1 mouse cellular context compared by ENCODE assay signal in the genomic region with DNA sequence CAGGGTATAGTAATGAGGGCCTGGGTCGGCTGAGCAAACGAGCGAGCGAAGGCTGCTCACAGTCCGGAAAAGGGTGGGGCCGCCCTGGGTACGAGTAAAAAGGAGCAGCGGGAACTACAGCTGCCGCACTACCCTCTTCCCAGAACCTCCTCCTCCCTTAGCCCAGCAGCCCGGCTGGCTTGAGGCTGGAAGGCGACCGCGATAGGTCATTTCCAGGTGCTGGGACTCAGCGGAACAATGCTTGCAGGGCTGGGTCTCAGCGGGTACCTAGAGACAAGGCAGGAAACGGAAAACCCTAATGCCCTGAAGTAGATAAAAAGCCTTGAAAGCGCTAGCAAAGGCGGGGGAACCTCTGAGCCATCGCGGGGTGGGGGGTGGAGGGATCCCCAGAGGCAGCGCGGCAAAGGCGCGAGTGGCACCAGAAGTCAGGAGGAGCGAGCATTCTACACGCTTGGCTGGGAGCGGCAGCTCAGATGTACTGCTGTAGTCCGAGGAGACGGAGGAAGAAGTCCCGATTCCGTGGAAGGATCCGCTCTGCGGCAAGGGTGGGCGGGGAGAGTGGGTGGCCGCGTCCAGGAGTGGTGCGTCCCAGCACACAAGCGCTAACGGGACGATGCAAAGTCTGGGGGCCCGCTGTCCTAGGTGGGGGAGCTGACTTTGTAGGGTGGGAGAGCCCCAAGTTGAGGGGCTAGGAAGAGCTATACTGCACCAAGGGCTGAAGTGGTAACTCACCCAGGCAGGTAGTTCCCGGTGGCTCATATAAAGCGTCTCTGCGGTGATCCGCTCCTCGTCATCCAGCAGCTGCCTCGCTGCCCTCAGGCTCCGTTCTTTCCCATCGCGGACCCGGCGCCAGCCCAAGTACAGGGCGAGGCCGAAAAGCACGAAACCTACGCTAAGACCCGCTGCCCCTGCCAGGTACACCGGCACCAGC.
TF ChIP-seq lines count a peak whose summit lies in the region.

No protein-coding gene starts in this region.

TF ChIP-seq in CH12.LX, 34 proteins besides CTCF, POLR2A, EP300 and RAD21 (continued from another document):
- TF ChIP-seq NELFE (IDR thresholded peaks at IDR 0.05; ENCODE audit: low read depth, low read length) = no peak
- TF ChIP-seq MAZ (IDR thresholded peaks at IDR 0.05; ENCODE audit: low read depth, low read length) = no peak
- no peak for TF ChIP-seq NRF1 (IDR thresholded peaks at IDR 0.05; ENCODE audit: low read depth, low read length)
- peak; percentile 55 for TF ChIP-seq MXI1 (IDR thresholded peaks at IDR 0.05; ENCODE audit: low read depth, low read length)
- TF ChIP-seq USF1 (IDR thresholded peaks at IDR 0.05; ENCODE audit: low read depth, low read length) = no peak
- TF ChIP-seq SIN3A (IDR thresholded peaks at IDR 0.05; ENCODE audit: low read length) = peak; percentile 54
- no peak for TF ChIP-seq PAX5 (IDR thresholded peaks at IDR 0.05; ENCODE audit: low read length)
- TF ChIP-seq ZC3H11A (IDR thresholded peaks at IDR 0.05; ENCODE audit: low read depth, low read length) = no peak
